Mouse (Mus musculus): ENCODE results near the gene Ccdc114. TPM values are rescaled to one million over a fixed set of nuclear protein-coding genes. Genes with fewer than 3 reads are reported as not detected.

Gene Ccdc114
- polyA plus RNA-seq, 1 experiment: 3.4 TPM

- no peak for DNase-seq (ENCODE audit: low spot score)
These were observed 63.0 kb downstream of the Ccdc114 start for GRCm38 (mm10) chr7:45986893-45987292.

GRCm38 (mm10) chr7:45988344-45988743 lies 64.5 kb downstream of the Ccdc114 start:
- no peak for DNase-seq (ENCODE audit: low spot score)

- DNase-seq (ENCODE audit: low spot score): no peak
These were observed 68.6 kb downstream of the Ccdc114 start for GRCm38 (mm10) chr7:45992470-45992869.

Other genes starting within 250 kb of the Ccdc114 start
- gene Ntn5, start 240.1 kb upstream of the Ccdc114 start, polyA plus RNA-seq (2012; rRNA removed): 0.06 and 0.08 TPM in 2 replicates
- gene Sec1, start 229.7 kb upstream of the Ccdc114 start, polyA plus RNA-seq (2012; rRNA removed): 0.09 and 0.14 TPM in 2 replicates
- gene Car11, start 224.2 kb upstream of the Ccdc114 start, polyA plus RNA-seq (2012; rRNA removed): 25.0 and 29.8 TPM in 2 replicates
- gene Dbp, start 219.0 kb upstream of the Ccdc114 start, polyA plus RNA-seq (2012; rRNA removed): 335 and 503 TPM in 2 replicates
- gene Rpl18, start 208.6 kb upstream of the Ccdc114 start, polyA plus RNA-seq (2012; rRNA removed): 594 and 906 TPM in 2 replicates
- gene Sphk2, start 206.1 kb upstream of the Ccdc114 start, polyA plus RNA-seq (2012; rRNA removed): 22.1 and 25.6 TPM in 2 replicates
- 1.3 and 1.5 TPM in 2 replicates for gene Fam83e, start 202.9 kb upstream of the Ccdc114 start, polyA plus RNA-seq (2012; rRNA removed)
- gene Spaca4, start 198.3 kb upstream of the Ccdc114 start, polyA plus RNA-seq (2012; rRNA removed): not detected in 2 replicates
- gene Lmtk3, start 140.3 kb upstream of the Ccdc114 start, polyA plus RNA-seq (2012; rRNA removed): 2.5 and 2.9 TPM in 2 replicates
- 1.3 and 1.5 TPM in 2 replicates for gene Sult2b1, start 139.4 kb upstream of the Ccdc114 start, polyA plus RNA-seq (2012; rRNA removed)
- gene Cyth2, start 109.5 kb upstream of the Ccdc114 start, polyA plus RNA-seq (2012; rRNA removed): 61.5 and 68.7 TPM in 2 replicates
- 0.25 and 0.35 TPM in 2 replicates for gene Kcnj14, start 99.3 kb upstream of the Ccdc114 start, polyA plus RNA-seq (2012; rRNA removed)
- gene Grwd1, start 93.1 kb upstream of the Ccdc114 start, polyA plus RNA-seq (2012; rRNA removed): 11.7 and 12.2 TPM in 2 replicates
- 221 and 243 TPM in 2 replicates for gene Kdelr1, start 51.3 kb upstream of the Ccdc114 start, polyA plus RNA-seq (2012; rRNA removed)
- gene Grin2d, start 45.7 kb upstream of the Ccdc114 start, polyA plus RNA-seq (2012; rRNA removed): 1.6 and 2.4 TPM in 2 replicates
- gene Syngr4, start 27.4 kb upstream of the Ccdc114 start, polyA plus RNA-seq (2012; rRNA removed): 0.10 TPM in 1 of 2 replicates, not detected in the other
- gene Tmem143, start 27.1 kb upstream of the Ccdc114 start, polyA plus RNA-seq (2012; rRNA removed): 23.7 and 24.3 TPM in 2 replicates
- 213 and 219 TPM in 2 replicates for gene Emp3, start 2.7 kb upstream of the Ccdc114 start, polyA plus RNA-seq (2012; rRNA removed)
- gene Abcc6, start 106.2 kb downstream of the Ccdc114 start, polyA plus RNA-seq (2012; rRNA removed): 2.0 and 2.2 TPM in 2 replicates
- gene Nomo1, start 109.6 kb downstream of the Ccdc114 start, polyA plus RNA-seq (2012; rRNA removed): 35.5 and 41.4 TPM in 2 replicates
- gene Kcnj11, start 176.7 kb downstream of the Ccdc114 start, polyA plus RNA-seq (2012; rRNA removed): 0.13 and 0.23 TPM in 2 replicates